Mouse (Mus musculus): Measurements from ENCODE around the gene Pafah1b3.

DNA sequence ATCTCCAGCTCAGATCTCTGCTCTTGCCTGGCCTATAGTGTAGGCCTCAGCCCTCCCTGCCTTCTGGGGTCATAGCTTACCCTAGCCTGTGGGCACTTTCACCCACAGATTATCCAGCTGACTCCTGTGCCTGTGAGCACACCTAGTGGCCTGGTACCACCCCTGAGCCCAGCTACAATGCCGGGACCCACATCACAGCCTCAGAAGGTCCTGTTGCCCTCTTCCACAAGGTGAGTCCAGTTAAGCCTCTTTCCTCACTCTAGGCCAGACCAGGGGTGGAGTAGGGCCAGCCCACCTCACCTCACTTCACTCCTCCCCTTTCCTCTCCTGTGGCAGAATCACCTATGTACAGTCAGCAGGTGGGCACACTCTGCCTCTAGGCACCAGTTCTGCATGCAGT, 7.3 kb downstream of the Pafah1b3 start:
- TF ChIP-seq CTCF (IDR thresholded peaks at IDR 0.05; ENCODE audit: extremely low read depth, insufficient read depth, insufficient read length, insufficient replicate concordance) = no peak
- no peak for TF ChIP-seq POLR2A (IDR thresholded peaks at IDR 0.05; ENCODE audit: low read depth, low read length)

Measured in spleen, adult 2 months (tissue).